Mouse (Mus musculus) frontal cortex, adult 2 months (tissue): ENCODE measurements at regions not wholly inside any gene's neighbourhood (a gene's known extent, or its start where the extent isn't known, plus 50 kb on each side); places are given as distances from the start of the nearest gene placed in this dataset.
A peak's percentile ranks its signal among the peaks of the same experiment; 100 is the strongest.

Experiments
- DNase-seq, 2 experiments: peaks; one replicate each; pipeline ENCODE4 v3.0.0; 2022; ENCODE audit warnings: low spot score in 1 of 2; ENCODE audit errors: extremely low spot score in 1 of 2

GRCm38 (mm10) chr13:60067325-60067724 lies 109.8 kb downstream of the Gas1 start:
- DNase-seq: no peak

GRCm38 (mm10) chr13:60061589-60061988 lies 115.6 kb downstream of the Gas1 start:
- no peak for DNase-seq

GRCm38 (mm10) chr13:60057761-60058274 lies 119.3 kb downstream of the Gas1 start:
- no peak for DNase-seq

- no peak for DNase-seq
Measured at GRCm38 (mm10) chr13:60054531-60054930, 122.6 kb downstream of the Gas1 start.

- DNase-seq: no peak
Measured at GRCm38 (mm10) chr13:60054081-60054480, 123.1 kb downstream of the Gas1 start.

GRCm38 (mm10) chr13:60051866-60052265 lies 125.3 kb downstream of the Gas1 start:
- no peak for DNase-seq

- DNase-seq: peak; percentile 11 to 47
Measured at GRCm38 (mm10) chr13:60050799-60051580, 126.2 kb downstream of the Gas1 start.

GRCm38 (mm10) chr13:60049703-60050102 lies 127.5 kb downstream of the Gas1 start:
- DNase-seq: no peak

- peak; percentile 34 to 73 for DNase-seq
Measured at GRCm38 (mm10) chr13:60047791-60048730, 129.1 kb downstream of the Gas1 start.

GRCm38 (mm10) chr13:60045752-60046151 lies 131.4 kb downstream of the Gas1 start:
- DNase-seq: no peak

GRCm38 (mm10) chr13:60044876-60045275 lies 132.3 kb downstream of the Gas1 start:
- DNase-seq: no peak

GRCm38 (mm10) chr13:60042443-60042842 lies 134.7 kb downstream of the Gas1 start:
- no peak for DNase-seq

GRCm38 (mm10) chr13:60035536-60036130 lies 141.5 kb downstream of the Gas1 start:
- no peak for DNase-seq

- DNase-seq: no peak
Measured at GRCm38 (mm10) chr13:60033116-60033515, 144.0 kb downstream of the Gas1 start.

- no peak for DNase-seq
Measured at GRCm38 (mm10) chr13:60032586-60032985, 144.6 kb downstream of the Gas1 start.

- DNase-seq: no peak
Measured at GRCm38 (mm10) chr13:60029591-60029990, 147.6 kb downstream of the Gas1 start.

GRCm38 (mm10) chr13:60020175-60020487 lies 157.0 kb downstream of the Gas1 start:
- DNase-seq: no peak

- no peak for DNase-seq
Measured at GRCm38 (mm10) chr13:60019291-60020174, 157.6 kb downstream of the Gas1 start.

- no peak for DNase-seq
Measured at GRCm38 (mm10) chr13:60015854-60016366, 161.3 kb downstream of the Gas1 start.
